Mouse (Mus musculus) urinary bladder, postnatal 25 days (tissue): ENCODE measurements around the gene Cdc14a.

Experiments used
- DNase-seq: peaks from one replicate; pipeline ENCODE4 v3.0.0; 2022; ENCODE audit warnings: low spot score

The Cdc14a gene

DNA sequence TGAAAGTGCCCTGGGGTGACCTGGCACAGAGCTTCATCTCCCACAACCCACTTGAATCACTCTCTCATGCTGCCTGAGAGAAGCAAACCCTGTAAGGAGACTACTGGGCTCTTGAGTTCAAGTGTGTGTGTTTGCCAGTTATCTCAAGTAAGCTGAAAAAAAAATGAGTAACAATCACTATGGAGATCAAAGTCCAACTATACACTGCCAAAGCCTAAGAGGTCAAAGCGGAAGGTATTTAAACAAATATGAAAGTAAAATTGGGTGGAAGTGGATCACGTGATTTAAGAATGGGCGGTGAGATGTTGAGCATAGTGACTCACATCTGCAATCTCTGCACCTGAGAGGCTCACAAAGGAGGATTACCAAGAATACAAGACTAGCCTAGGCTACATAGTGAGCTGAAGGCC lies 9.4 kb downstream of the Cdc14a start:
- no peak for DNase-seq

- no peak for DNase-seq
Observed at GRCm38 (mm10) chr3:116412954-116413724, 10.7 kb downstream of the Cdc14a start.

DNA sequence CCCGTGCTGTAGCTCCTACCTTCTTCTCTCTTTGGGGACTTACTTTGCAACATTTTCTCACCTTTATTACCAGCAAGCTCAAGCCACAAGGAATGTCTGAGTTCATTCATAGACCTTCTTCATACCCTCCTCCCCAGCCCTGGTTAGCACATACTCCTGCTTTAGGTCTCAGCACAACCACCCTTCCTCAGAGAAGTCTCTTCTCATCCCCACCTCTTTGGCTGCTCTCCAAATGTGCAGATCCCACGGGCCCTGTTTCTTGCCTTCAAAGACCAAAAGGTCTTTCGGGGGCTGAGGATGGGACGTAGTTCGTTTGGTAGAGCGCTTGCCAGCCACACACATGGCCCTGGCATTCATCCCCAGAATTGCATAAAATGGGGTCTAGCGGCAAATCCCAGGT lies 13.8 kb downstream of the Cdc14a start:
- DNase-seq: no peak

DNA sequence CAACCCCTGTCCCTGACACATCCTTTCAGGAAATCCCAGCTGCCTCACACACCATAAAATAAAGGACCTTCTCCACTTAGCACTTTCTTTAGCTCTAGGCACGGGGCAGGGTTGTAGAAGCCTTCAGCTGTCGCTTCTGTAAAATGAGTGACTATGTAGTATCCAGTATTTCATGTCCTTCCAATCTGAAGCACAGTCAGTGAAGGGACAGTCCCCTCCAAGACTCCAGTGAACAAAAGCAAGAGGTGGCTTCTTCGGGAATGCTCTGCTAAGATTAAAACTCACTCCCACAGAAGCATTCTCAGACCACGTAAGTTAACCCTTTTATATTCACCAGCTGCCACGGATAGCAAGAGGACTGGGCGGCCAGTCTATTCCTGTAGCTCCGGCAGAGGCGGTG lies 14.3 kb downstream of the Cdc14a start:
- DNase-seq: no peak

DNA sequence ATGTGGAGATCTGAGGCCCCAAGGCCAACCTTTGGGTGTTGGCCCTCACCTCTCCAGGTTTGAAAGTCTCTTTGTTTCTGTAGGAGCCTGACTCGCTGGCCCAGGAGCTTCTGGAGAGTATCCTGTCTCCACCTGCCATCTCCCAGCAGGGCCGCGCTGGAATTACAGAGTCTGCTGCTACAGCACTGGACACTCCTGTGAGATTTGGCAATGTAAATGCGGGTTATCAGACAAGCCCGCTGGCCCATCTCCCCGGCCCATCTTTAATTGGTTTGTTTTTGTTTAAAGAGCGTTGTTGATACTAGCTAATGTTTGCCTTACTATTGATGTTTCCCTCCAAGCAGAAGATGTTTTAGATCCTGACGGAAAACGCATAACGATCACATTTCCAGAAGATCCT lies 15.0 kb downstream of the Cdc14a start:
- DNase-seq: no peak

- DNase-seq: no peak
Observed at GRCm38 (mm10) chr3:116405516-116405915, 18.3 kb downstream of the Cdc14a start.

- no peak for DNase-seq
Observed at GRCm38 (mm10) chr3:116401436-116401835, 22.4 kb downstream of the Cdc14a start.

DNA sequence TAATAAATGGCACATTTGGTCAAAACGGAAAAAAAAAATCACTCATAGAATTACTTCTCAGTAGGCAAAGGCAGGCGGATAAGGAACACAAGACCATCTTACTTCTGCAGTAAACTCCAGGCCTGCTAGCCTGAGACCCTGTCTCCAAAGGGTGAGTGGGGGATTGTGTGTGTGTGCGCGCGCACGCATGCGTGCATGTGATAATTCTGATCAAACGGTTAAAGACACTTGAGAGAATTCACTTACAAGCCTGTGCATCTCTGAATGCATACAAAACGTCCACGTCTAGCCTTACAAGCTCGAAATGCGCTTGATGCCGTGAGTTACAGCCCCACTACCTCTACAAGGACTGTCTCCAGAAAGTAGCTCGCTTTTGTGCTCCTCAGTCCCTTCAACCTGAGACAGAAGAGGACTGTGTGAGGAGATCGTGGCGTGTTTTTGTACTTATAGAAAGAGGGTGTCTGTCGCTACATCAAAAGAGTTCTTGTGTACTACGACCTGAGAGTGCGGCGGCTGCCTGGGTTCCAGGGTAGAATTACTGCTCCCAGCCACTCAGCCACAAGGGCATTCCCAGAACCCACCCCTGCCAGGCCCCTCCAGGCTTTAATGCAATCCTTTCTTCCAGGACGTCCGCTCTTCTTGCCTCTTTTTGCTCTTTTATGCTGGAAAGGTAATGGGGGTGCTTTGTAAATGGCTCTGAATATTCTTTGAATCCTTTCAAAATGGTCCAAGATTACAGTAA lies 24.3 kb downstream of the Cdc14a start:
- DNase-seq: no peak

- no peak for DNase-seq
Observed at GRCm38 (mm10) chr3:116398543-116398942, 25.3 kb downstream of the Cdc14a start.

- no peak for DNase-seq
Observed at GRCm38 (mm10) chr3:116397976-116398375, 25.9 kb downstream of the Cdc14a start.

- DNase-seq: no peak
Observed at GRCm38 (mm10) chr3:116397341-116397740, 26.5 kb downstream of the Cdc14a start.

DNA sequence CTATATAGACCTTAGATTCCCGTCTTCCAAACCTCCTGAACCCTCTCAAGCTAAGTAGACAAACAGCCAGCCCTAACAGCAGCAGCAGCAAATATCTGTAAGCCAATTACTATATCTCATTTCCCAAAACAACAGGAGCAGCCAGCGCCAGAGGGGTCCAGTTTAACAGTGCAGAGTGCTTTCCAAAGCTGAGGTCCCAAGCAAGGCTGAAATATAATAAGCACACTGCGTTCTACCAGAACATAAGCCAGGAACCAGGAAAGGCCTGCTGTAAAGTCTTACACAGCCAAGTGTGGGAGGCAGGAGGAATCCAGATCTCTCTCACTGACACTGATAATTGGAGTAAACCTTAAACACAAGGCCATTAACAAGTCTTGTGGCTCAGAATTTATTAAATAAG lies 27.3 kb downstream of the Cdc14a start:
- DNase-seq: no peak

DNA sequence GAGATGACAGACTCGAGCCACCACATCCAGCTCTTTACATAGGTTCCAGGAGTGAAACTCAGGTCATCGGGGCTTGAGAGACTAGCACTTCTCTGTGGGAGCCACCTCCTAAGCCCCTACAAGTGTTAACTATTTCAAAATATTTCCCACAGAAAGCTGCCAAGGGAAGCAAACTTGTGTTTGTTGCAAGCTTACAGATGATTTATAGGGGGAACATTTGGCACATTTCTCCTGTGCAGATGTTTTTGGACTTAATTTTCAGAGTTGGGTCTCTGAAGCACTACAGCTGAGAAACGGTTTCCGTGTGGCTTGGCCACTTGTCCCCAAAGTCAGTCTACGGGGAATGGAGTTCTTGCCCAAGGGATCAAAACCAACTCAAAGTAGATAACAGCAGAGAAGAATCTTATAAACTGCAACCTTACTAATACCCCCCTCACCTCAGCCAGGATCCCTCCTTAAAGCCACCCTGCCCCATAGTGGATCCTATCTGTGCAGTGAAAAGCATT lies 28.9 kb downstream of the Cdc14a start:
- DNase-seq: no peak

DNA sequence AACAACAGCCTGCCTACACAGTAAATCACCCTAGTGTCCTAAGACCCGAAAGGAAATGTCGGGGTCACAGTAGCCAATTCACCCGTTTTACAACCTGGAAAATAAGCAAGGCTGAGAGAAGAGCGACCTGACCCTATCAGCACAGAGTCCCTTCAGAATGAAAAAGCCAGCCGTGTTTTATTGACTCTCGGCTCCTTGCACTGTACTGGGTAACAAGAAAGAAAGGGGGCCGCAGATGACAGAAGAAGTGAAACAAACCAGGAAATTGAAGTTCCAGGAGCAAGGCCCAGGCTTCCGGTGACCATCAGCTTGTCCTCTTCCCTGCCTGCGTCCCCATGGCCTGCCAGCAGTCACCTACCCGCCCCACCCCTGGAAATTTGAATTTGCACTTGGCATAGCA lies 32.4 kb downstream of the Cdc14a start:
- no peak for DNase-seq

- no peak for DNase-seq
Observed at GRCm38 (mm10) chr3:116389500-116390470, 34.0 kb downstream of the Cdc14a start.

GRCm38 (mm10) chr3:116388808-116389207 lies 35.0 kb downstream of the Cdc14a start:
- no peak for DNase-seq

- no peak for DNase-seq
Observed at GRCm38 (mm10) chr3:116386886-116387285, 36.9 kb downstream of the Cdc14a start.

DNA sequence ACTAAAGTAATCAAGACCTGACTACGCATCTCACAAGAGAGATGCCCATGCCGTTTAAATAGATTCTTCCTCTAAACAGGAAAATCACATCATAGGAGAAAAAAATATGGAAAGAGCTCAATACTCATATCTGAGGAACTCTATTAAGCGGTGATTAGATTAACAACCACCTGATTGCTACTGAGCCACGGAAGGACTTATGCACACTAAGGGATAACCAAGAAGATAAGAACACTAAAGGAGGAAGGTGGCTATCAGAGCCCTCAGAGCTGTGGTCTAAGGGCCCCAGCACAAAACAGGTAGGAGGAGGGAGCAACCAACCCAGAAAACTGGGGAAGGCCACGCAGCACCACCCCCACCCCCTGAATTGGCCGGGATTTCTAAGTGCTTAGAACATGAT lies 37.5 kb downstream of the Cdc14a start:
- no peak for DNase-seq

DNA sequence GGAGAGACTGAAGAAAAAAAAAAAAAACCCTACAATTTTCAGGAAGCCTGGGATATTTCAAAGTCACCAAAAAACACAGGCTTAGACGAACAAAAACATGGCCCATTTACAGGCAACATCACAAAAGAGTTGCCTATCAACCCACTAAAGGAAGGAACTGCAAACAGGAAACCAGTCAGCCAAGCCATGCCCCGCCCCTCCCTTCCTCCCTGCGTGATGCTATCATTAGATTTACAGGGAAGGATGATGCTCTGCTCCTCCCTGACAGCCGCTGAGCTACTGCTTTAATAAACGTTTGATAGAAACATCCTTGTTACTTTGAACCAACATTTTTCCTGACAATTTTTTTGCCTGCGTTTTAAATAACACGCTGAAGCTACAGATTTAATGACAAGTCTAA lies 39.5 kb downstream of the Cdc14a start:
- DNase-seq: no peak

- peak; percentile 20 for DNase-seq
Observed at GRCm38 (mm10) chr3:116380319-116380718, 43.5 kb downstream of the Cdc14a start.

DNA sequence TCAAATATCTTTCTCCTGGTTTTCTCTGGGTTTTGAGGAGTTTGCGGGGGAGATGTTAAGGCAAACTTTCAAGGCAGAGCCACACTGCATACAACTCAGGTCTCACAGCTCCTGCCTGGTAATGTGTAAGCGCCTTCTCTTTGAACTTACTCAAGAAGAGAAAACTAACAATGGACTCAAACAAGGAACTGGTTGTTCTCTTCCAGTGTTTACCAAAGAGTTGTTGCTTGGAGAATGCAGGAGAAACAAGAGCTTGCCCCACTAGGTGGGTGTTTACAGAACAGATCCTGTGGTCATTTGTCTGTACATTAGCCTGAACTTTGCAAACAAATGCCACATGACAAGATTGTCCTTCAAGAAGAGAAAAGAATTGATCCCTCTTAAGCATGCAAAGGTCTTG lies 48.4 kb downstream of the Cdc14a start:
- no peak for DNase-seq

- DNase-seq: no peak
Observed at GRCm38 (mm10) chr3:116374486-116374885, 49.3 kb downstream of the Cdc14a start.
